Mouse (Mus musculus) brain, embryonic 14.5 days (tissue): ENCODE data around the gene Ucp3.

Source experiments
- CTCF ChIP-seq: fragments of 200-500 bp; IDR thresholded peaks from 2 replicates; pipeline ENCODE4 v1.5.1; 2012; ENCODE audit warnings: inconsistent platforms, mild to moderate bottlenecking, moderate library complexity, borderline replicate concordance; ENCODE audit not compliant: insufficient read depth, insufficient read length; ENCODE audit errors: extremely low read depth
- POLR2A ChIP-seq: fragments of 200-500 bp; IDR thresholded peaks from 2 replicates; pipeline ENCODE4 v1.6.1; 2012; ENCODE audit warnings: mild to moderate bottlenecking, inconsistent platforms, borderline replicate concordance; ENCODE audit not compliant: poor library complexity, insufficient read depth, insufficient read length, severe bottlenecking; ENCODE audit errors: extremely low read depth

DNA sequence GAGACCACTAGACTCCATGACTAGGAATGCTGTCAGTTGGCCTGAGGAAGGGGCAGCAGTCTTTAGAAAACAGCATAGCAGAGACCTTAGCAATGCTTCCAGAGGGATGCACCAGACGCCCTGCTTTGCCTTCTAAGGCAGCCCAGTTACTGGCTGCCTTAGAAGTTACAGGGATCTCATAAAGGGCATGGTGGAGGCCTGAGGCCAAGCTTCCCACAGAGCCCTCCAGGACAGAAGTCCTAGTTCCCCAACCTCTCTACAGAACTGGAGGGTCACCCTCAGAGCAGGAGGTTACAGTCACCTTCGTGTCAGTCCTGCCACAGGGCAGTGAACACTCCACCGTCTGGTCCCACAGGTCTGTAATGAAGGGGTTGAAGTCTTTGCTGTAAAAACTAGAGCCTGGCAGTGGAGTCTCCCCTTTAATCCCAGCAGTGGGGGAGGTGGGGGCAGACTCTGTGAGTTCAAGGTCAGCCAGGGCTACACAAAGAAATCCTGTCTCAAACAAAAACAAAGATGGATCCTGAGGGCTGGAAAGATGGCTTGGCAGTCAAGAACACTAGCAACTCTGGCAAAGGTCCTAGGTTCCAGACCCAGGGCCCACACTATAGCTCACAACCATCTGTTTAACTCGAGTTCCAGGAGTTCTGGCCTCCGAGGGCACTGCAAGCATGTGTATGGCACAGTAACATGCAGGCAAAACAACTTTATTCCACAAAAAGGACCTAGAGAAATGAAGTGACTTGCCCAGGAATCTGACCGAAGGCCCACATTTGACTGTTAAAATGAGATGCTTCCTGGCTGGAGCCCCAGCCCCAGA is 28.4 kb downstream of the Ucp3 start:
- TF ChIP-seq CTCF, result no peak
- TF ChIP-seq POLR2A, result no peak
